Mouse (Mus musculus): ENCODE results near the gene Sec24b.

DNA sequence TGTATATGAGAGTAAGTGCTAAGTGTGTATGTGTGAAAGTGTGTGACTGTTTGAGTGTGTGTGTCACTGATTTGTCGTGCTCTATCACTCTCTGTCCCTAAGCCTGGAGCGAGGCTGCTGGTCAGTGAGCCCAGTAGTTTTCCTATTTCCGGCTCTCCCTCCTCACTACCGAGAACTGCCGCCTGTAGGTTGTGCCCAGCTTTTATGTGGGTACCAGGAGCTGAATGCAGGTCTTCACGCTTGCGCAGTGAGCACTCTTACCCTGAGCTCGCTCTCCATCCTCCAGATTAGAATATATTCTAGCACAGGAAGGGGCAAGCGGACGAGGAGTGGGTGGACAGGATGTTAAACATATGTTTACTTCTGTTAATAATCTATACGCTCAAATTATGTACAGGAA, 60.4 kb downstream of the Sec24b start:
- TF ChIP-seq POLR2A (IDR thresholded peaks at IDR 0.05; ENCODE audit: low read depth, low read length) = no peak
- no peak for TF ChIP-seq SMC3 (IDR thresholded peaks at IDR 0.05; ENCODE audit: low read depth, low read length)
- TF ChIP-seq CTCF (conservative IDR thresholded peaks at IDR 0.05 in 1 of 2, IDR thresholded peaks at IDR 0.05 in 1 of 2; ENCODE audit: low read depth in 2 of 2, low read length in 2 of 2) = no peak
- no peak for TF ChIP-seq EP300 (IDR thresholded peaks at IDR 0.05; ENCODE audit: low read length)
- no peak for TF ChIP-seq HCFC1 (IDR thresholded peaks at IDR 0.05; ENCODE audit: low read depth, low read length)
- TF ChIP-seq MEF2A (IDR thresholded peaks at IDR 0.05; ENCODE audit: borderline replicate concordance, low read depth, low read length) = no peak
